Mouse (Mus musculus) hindbrain, postnatal 0 days (tissue): ENCODE results near the gene Napa. TPM values are rescaled to one million over a fixed set of nuclear protein-coding genes. Genes with fewer than 3 reads are reported as not detected.

ENCODE experiments used
- ATAC-seq: fragments of 200-750 bp; cut with Nextera tagmentation; 2 replicates; pipeline ENCODE4 v1.8.0; 2017; ENCODE audit warnings: mild to moderate bottlenecking, moderate TSS enrichment, moderate library complexity
- DNase-seq: peaks from one replicate; pipeline ENCODE4 v3.0.0-alpha.2; 2015; ENCODE audit warnings: low spot score
- H3K27ac ChIP-seq: fragments of 300-500 bp; sonication (generic); 2 replicates; pipeline ENCODE4 v1.5.1; 2014; ENCODE audit warnings: mild to moderate bottlenecking
- H3K27me3 ChIP-seq: fragments of 300-500 bp; sonication (generic); 2 replicates; pipeline ENCODE4 v1.6.1; 2014; ENCODE audit warnings: low read length, mixed read lengths; ENCODE audit not compliant: insufficient read depth
- H3K36me3 ChIP-seq: fragments of 300-500 bp; sonication (generic); 2 replicates; pipeline ENCODE4 v1.6.1; 2014; ENCODE audit warnings: low read length, mixed read lengths; ENCODE audit not compliant: insufficient read depth
- H3K4me1 ChIP-seq: fragments of 300-500 bp; sonication (generic); 2 replicates; pipeline ENCODE4 v1.6.1; 2014; ENCODE audit warnings: antibody characterized with exemption, low read length, mixed read lengths; ENCODE audit not compliant: insufficient read depth
- H3K4me2 ChIP-seq: fragments of 300-500 bp; sonication (generic); 2 replicates; pipeline ENCODE4 v1.6.1; 2014; ENCODE audit warnings: low read depth, mild to moderate bottlenecking, low read length, moderate library complexity, mixed read lengths
- H3K4me3 ChIP-seq: fragments of 300-500 bp; sonication (generic); 2 replicates; pipeline ENCODE4 v1.5.1; 2014; ENCODE audit warnings: low read length
- H3K9ac ChIP-seq: fragments of 300-500 bp; sonication (generic); replicated peaks from 2 replicates; pipeline ENCODE4 v1.6.1; 2014; ENCODE audit warnings: mild to moderate bottlenecking, low read length, moderate library complexity, mixed read lengths
- H3K9me3 ChIP-seq: fragments of 300-500 bp; sonication (generic); 2 replicates; pipeline ENCODE4 v1.6.1; 2016; ENCODE audit warnings: low read length, mixed read lengths
- CTCF ChIP-seq: IDR thresholded peaks from 2 replicates; pipeline ENCODE4 v1.5.1; 2016; ENCODE audit warnings: antibody characterized with exemption, control low read depth, low read depth
- WGBS: fragments of 180-500 bp; shearing (Covaris S2); extraction: QIAGEN DNeasy Blood & Tissue Kit; methylation state at CpG from one replicate; pipeline ENCODE4 v1.1.7; 2014; 5-methylcytosine and 5-hydroxymethylcytosine counted together
- polyA plus RNA-seq: library from polyadenylated mRNA; unstranded; fragments of >200 nt; fragmentation: Nextera tagmentation; extraction: Ambion mirVana; gene quantifications from 2 replicates; pipeline ENCODE4 v1.2.1, GENCODE M21; 2015
- total RNA-seq: library from RNA; depleted of rRNA; stranded (reverse); fragments of >200 nt; gene quantifications from 2 replicates; pipeline ENCODE4 v1.2.3, GENCODE M21; 2014

The Napa gene
- total and polyA plus RNA-seq, 2 experiments from 2014 or later, result 253 to 441 TPM

- 2% methylated on average over 33 of the region's 33 CpGs for WGBS
- H3K27me3 ChIP-seq, result no peaks in the 10 kb centered on the region
- peak within 1 kb of the TSS; percentile 71 for H3K9ac ChIP-seq
- peak; percentile 92 for ATAC-seq
- peak within 1 kb of the TSS; percentile 94 for H3K27ac ChIP-seq
- TF ChIP-seq CTCF, result peak; percentile 96
- no peaks in the 10 kb centered on the region for H3K9me3 ChIP-seq
- peaks cover 11% of the 10 kb centered on the region; the same call in 1 of the 2 replicates for H3K4me1 ChIP-seq
- peak within 1 kb of the TSS; percentile 83 for H3K4me3 ChIP-seq
- H3K4me2 ChIP-seq, result peak within 1 kb of the TSS; percentile 65
- H3K36me3 ChIP-seq, result peaks cover 27% of the 10 kb centered on the region
- peak; percentile 96 for DNase-seq
Observed at GRCm38 (mm10) chr7:16119569-16120261, 21.5 kb downstream of the Napa start, which contains the start of gene Kptn. Kptn (plus strand) TSS chr7:16119895.

- no peaks in the 10 kb centered on the region for H3K9me3 ChIP-seq
- H3K4me3 ChIP-seq, result peak overlapping the region; percentile 83
- peaks cover 11% of the 10 kb centered on the region; the same call in 1 of the 2 replicates for H3K4me1 ChIP-seq
- 47% methylated on average over 9 of the region's 9 CpGs for WGBS
- H3K27ac ChIP-seq, result peak overlapping the region; percentile 94; the same call in 1 of the 2 replicates
- TF ChIP-seq CTCF, result no peak
- no peaks in the 10 kb centered on the region for H3K27me3 ChIP-seq
- H3K36me3 ChIP-seq, result peaks cover 22% of the 10 kb centered on the region
- DNase-seq (no peak), ATAC-seq (peak; percentile 10)
- H3K4me2 ChIP-seq, result peak overlapping the region; percentile 65
- H3K9ac ChIP-seq, result peak overlapping the region; percentile 71
Observed at GRCm38 (mm10) chr7:16120262-16120600, 22.0 kb downstream of the Napa start.

GRCm38 (mm10) chr7:16125829-16126228 is 27.6 kb downstream of the Napa start:
- ATAC-seq (no peak), DNase-seq (no peak)
- H3K4me1 ChIP-seq, result peaks cover 10% of the 10 kb centered on the region
- H3K27ac ChIP-seq, result no peak overlapping the region
- peaks cover 7% of the 10 kb centered on the region; the same call in 1 of the 2 replicates for H3K36me3 ChIP-seq
- no peaks in the 10 kb centered on the region for H3K9me3 ChIP-seq
- H3K27me3 ChIP-seq, result no peaks in the 10 kb centered on the region
- 85% methylated on average over 9 of the region's 9 CpGs for WGBS
- H3K4me3 ChIP-seq, result no peak overlapping the region
- no peak overlapping the region for H3K9ac ChIP-seq
- TF ChIP-seq CTCF, result no peak
- no peak overlapping the region for H3K4me2 ChIP-seq

- Histone ChIP-seq H3K9ac (no peak overlapping the region), H3K27ac (no peak overlapping the region), H3K4me1 (peaks cover 12% of the 10 kb centered on the region), H3K4me3 (no peak overlapping the region), H3K4me2 (no peak overlapping the region), H3K27me3 (no peaks in the 10 kb centered on the region), H3K9me3 (no peaks in the 10 kb centered on the region), H3K36me3 (peaks cover 7% of the 10 kb centered on the region; the same call in 1 of the 2 replicates)
- DNase-seq, result peak; percentile 37
- no peak for TF ChIP-seq CTCF
- no peak for ATAC-seq
- 53% methylated on average over 6 of the region's 6 CpGs for WGBS
Observed at GRCm38 (mm10) chr7:16128344-16128743, 30.1 kb downstream of the Napa start.

GRCm38 (mm10) chr7:16128899-16129298 is 30.6 kb downstream of the Napa start:
- DNase-seq, result no peak
- peak overlapping the region; percentile 68; the same call in 1 of the 2 replicates for H3K27ac ChIP-seq
- no peaks in the 10 kb centered on the region for H3K9me3 ChIP-seq
- peaks cover 12% of the 10 kb centered on the region for H3K4me1 ChIP-seq
- H3K4me2 ChIP-seq, result peak overlapping the region; percentile 57
- H3K9ac ChIP-seq, result peak overlapping the region; percentile 64
- no peaks in the 10 kb centered on the region for H3K27me3 ChIP-seq
- H3K4me3 ChIP-seq, result peak overlapping the region; percentile 43
- no peak for TF ChIP-seq CTCF
- peaks cover 7% of the 10 kb centered on the region; the same call in 1 of the 2 replicates for H3K36me3 ChIP-seq
- ATAC-seq, result no peak
- WGBS, result 56% methylated on average over 5 of the region's 5 CpGs

GRCm38 (mm10) chr7:16129421-16129845 is 31.2 kb downstream of the Napa start, which contains the start of gene Slc8a2:
Slc8a2 (plus strand) TSS chr7:16129826.
- H3K4me3 ChIP-seq, result peak within 1 kb of the TSS; percentile 43
- H3K36me3 ChIP-seq, result peaks cover 7% of the 10 kb centered on the region; the same call in 1 of the 2 replicates
- H3K4me1 ChIP-seq, result peaks cover 13% of the 10 kb centered on the region
- DNase-seq (peak; percentile 90), ATAC-seq (peak; percentile 91)
- 1% methylated on average over 12 of the region's 12 CpGs for WGBS
- no peak for TF ChIP-seq CTCF
- H3K27ac ChIP-seq, result peak within 1 kb of the TSS; percentile 68
- H3K27me3 ChIP-seq, result no peaks in the 10 kb centered on the region
- H3K4me2 ChIP-seq, result peak within 1 kb of the TSS; percentile 57
- no peaks in the 10 kb centered on the region for H3K9me3 ChIP-seq
- peak within 1 kb of the TSS; percentile 64 for H3K9ac ChIP-seq
